Mouse (Mus musculus): ENCODE results near the gene Ly6g5b.

Ly6g5b gene

GRCm38 (mm10) chr17:35104754-35105153 is 10.5 kb downstream of the Ly6g5b start:
- DNase-seq = no peak

GRCm38 (mm10) chr17:35104079-35104478 is 11.1 kb downstream of the Ly6g5b start:
- DNase-seq = no peak

- no peak for DNase-seq
Measured at GRCm38 (mm10) chr17:35103221-35103690, 12.0 kb downstream of the Ly6g5b start.

GRCm38 (mm10) chr17:35102299-35102698 is 12.9 kb downstream of the Ly6g5b start:
- no peak for DNase-seq

- DNase-seq = no peak
Measured at GRCm38 (mm10) chr17:35101161-35101560, 14.1 kb downstream of the Ly6g5b start.

GRCm38 (mm10) chr17:35100196-35100765 is 14.9 kb downstream of the Ly6g5b start:
- DNase-seq = no peak

- DNase-seq = peak; percentile 61
Measured at GRCm38 (mm10) chr17:35097164-35097655, 18.0 kb downstream of the Ly6g5b start.

- no peak for DNase-seq
Measured at GRCm38 (mm10) chr17:35096597-35096996, 18.6 kb downstream of the Ly6g5b start.

- DNase-seq = no peak
Measured at GRCm38 (mm10) chr17:35094475-35095365, 20.5 kb downstream of the Ly6g5b start.

- no peak for DNase-seq
Measured at GRCm38 (mm10) chr17:35092403-35093198, 22.6 kb downstream of the Ly6g5b start.

GRCm38 (mm10) chr17:35090166-35090932 is 24.9 kb downstream of the Ly6g5b start:
- DNase-seq = no peak

GRCm38 (mm10) chr17:35088825-35089644 is 26.2 kb downstream of the Ly6g5b start, which contains the start of gene Abhd16a:
TSS of gene Abhd16a (plus strand) at chr17:35089263.
- peak; percentile 95 for DNase-seq

GRCm38 (mm10) chr17:35088151-35088550 is 27.1 kb downstream of the Ly6g5b start:
- no peak for DNase-seq

GRCm38 (mm10) chr17:35085208-35085865 is 29.9 kb downstream of the Ly6g5b start, which contains the start of gene Ly6g6f:
TSS of gene Ly6g6f (minus strand) at chr17:35085610.
- DNase-seq = no peak

- DNase-seq = no peak
Measured at GRCm38 (mm10) chr17:35083929-35084497, 31.2 kb downstream of the Ly6g5b start.

GRCm38 (mm10) chr17:35082841-35083576 is 32.2 kb downstream of the Ly6g5b start:
- DNase-seq = no peak

GRCm38 (mm10) chr17:35080710-35081109 is 34.5 kb downstream of the Ly6g5b start:
- DNase-seq = no peak

- DNase-seq = no peak
Measured at GRCm38 (mm10) chr17:35080248-35080647, 35.0 kb downstream of the Ly6g5b start.

- no peak for DNase-seq
Measured at GRCm38 (mm10) chr17:35079778-35080177, 35.5 kb downstream of the Ly6g5b start.

Measured in layer of hippocampus, adult 9-11 months (tissue).